Mouse (Mus musculus): ENCODE results near the gene Pkhd1.

DNA sequence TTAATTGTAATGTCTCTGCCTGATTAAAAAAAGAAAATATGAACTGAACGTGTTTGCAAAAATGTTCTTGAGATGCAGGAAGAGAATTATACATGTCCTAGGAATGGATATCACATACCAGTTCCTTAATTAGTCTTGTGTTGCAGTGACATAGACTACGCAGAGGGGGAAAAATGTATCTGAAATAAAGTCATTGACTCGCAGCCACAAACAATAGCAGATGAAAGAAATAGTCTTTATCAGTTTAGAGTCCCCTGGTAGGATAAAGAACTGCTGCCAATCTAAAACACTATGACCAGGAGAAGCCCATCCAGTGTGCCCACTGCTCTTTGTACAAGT, 188.8 kb downstream of the Pkhd1 start:
- TF ChIP-seq CTCF (IDR thresholded peaks at IDR 0.05; ENCODE audit: low read depth) (no peak), EP300 (IDR thresholded peaks at IDR 0.05; ENCODE audit: low read depth) (no peak)
